Mouse (Mus musculus): ENCODE data around the gene Rbms1. TPM values are rescaled to one million over a fixed set of nuclear protein-coding genes. Genes with fewer than 3 reads are reported as not detected.

Gene Rbms1
- polyA plus RNA-seq, 1 experiment: 16.0 TPM

DNA sequence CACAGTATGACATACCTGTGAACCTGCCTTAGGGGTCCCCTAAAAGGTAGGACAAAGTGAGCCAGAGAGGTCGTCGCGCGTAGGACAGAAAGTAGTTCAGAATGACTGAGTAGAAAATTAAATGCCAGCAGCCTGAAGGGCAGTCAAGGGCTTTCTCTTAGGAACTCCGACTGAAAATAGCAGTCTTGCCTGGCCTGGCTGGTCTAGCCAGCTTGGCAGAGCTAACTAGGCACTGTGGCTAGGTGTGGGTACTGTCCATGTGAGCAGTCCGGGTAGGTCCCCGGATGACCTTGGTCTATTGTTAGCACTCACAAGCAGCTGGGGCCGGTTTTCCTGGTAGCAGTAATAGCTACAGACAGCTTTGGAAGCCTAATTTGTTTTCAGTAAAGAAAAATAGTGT is 242.8 kb downstream of the Rbms1 start:
- DNase-seq (ENCODE audit: extremely low spot score in 1 of 2, low spot score in 1 of 2): no peak

GRCm38 (mm10) chr2:60717348-60717747 is 245.6 kb downstream of the Rbms1 start:
- DNase-seq (ENCODE audit: extremely low spot score in 1 of 2, low spot score in 1 of 2): peak; percentile 16 to 52

GRCm38 (mm10) chr2:60716549-60716948 is 246.4 kb downstream of the Rbms1 start:
- DNase-seq (ENCODE audit: extremely low spot score in 1 of 2, low spot score in 1 of 2): no peak

- DNase-seq (ENCODE audit: extremely low spot score in 1 of 2, low spot score in 1 of 2): no peak
These were observed 247.2 kb downstream of the Rbms1 start for GRCm38 (mm10) chr2:60715771-60716170.

- no peak for DNase-seq (ENCODE audit: extremely low spot score in 1 of 2, low spot score in 1 of 2)
These were observed 248.0 kb downstream of the Rbms1 start for GRCm38 (mm10) chr2:60714971-60715502.

DNA sequence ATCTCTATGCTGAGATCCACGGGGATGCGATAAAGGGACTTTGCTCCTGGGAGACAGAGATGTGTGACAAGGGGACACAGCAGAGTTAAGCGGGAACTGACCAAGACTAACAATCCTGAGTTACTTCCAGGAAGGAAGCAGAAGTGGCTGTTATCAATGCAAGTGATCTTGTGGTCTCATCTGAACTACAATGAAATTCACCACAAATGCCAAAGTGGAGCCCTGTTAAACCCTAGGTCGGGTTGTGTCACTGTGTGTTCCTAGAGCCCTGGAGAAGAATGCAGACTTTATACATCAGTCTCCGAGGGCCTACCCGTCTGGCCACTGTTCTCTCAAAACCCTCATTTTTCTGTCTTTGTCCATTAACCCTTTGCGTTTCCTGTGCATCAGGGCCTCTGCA is 248.5 kb downstream of the Rbms1 start:
- no peak for DNase-seq (ENCODE audit: extremely low spot score in 1 of 2, low spot score in 1 of 2)

DNA sequence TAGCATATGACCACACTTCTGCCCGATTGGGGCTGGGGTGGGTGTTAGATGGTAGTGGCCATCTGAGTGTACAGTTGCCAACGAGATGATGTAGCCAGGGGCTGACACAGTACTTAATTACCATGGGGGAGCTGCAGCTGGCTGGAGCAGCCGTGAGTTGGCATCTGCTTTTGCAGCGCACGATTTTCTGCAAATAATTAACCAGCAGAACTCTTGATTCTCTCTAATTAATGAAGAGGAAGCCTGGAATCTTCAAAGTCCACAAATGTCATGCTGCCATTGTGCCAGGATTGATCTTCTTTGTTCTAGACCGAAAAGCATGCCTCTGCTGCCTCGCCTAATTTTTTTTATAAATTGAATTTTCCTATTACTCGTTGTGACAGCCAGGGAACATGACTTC is 249.1 kb downstream of the Rbms1 start:
- DNase-seq (ENCODE audit: extremely low spot score in 1 of 2, low spot score in 1 of 2): no peak

DNA sequence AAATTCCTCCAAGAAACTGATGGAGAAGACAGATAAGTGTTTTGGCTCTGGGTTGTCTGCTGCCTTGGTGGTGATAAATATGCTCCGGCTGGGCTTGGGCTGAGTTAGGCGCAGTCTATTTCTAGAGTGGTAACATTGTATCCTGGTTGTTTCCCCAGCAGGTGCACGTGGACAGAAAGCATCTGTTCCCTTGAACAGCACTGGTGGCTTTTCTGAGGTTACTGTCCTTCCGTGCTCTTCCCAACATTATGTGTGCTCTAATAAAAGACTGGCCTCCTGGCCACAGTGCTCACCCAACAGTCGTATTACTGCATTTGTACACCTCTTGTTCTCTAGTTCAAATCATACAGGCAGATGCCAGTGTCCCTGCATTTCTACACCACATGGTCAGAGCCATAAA is 250.1 kb downstream of the Rbms1 start:
- no peak for DNase-seq (ENCODE audit: extremely low spot score in 1 of 2, low spot score in 1 of 2)

DNA sequence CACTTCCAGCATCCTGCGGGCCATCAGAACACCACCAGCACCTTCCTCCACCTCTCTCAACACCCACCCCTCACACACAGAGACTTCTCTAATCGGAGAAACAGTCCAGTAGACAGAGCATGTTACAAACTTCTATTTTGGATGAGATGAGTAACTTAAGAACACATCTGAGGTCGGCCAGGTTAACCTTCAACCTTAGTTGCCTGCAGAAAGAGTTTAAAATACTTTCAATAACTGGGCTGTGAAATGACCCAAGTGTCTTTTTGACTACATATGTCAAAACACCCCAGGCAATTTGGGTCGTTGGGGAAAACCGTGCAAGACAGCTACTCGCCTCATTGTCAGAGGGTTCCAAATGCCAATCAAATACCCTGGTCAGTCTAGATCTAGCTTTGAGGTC is 250.5 kb downstream of the Rbms1 start:
- DNase-seq (ENCODE audit: extremely low spot score in 1 of 2, low spot score in 1 of 2): no peak

DNA sequence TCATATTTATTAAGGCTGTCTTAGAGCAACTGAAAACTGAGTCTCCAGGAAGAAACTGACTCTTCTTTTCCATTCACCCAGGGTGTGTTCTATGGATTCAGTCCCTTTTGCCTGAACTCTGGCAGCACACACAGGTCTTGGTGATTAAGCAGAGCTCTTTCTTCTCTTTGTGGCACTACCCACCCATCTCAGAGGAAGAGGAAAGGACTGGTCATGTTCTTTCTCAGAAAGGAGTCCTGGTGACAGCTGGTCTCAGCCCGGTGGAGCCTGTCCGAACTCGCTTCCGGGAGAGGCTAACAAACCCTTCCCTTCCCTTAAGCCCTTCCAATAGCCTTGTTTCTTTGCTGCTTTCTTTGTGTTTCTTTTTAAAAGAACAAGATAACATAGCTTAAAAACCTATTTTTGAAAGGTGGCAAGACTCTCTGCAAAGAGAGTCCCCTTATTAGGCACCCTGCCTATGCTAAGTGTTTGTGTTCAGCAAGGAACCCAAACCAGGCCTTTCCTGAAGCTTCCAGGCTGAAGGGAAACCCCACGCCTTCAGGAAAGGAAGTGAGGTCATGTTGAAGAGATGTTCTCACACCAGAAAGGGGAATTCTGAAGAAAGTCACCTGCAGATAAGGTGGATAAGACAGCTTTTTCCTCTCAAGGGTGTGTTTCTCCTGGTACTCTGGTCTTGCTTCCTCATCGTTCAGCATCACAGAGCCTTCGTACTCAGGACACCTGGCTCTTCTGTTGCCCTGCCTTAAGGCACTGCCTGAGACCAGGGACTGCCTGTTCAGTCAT is 251.7 kb downstream of the Rbms1 start:
- no peak for DNase-seq (ENCODE audit: extremely low spot score in 1 of 2, low spot score in 1 of 2)

- no peak for DNase-seq (ENCODE audit: extremely low spot score in 1 of 2, low spot score in 1 of 2)
These were observed 252.7 kb downstream of the Rbms1 start for GRCm38 (mm10) chr2:60710317-60710716.

DNA sequence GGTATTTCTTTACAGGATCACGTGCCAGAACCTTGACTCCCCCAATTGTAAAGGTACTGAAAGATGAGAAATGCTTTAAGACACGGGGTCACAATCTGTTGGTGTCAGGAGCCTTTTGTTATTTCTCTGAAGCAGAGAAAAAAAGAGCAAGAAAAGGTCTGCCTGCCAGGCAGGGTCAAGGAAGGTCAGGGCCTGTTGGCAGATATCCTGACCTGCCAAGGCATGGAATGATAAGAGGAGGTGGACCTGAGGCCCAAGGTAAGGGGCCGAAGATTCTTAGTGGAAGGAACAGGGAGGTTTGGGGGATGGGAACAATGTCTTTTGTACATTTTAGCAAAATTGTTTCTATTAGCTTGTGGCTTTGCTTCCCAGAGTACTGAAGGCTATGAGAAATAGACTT is 254.3 kb downstream of the Rbms1 start:
- no peak for DNase-seq (ENCODE audit: extremely low spot score in 1 of 2, low spot score in 1 of 2)

GRCm38 (mm10) chr2:60706866-60707265 is 256.1 kb downstream of the Rbms1 start:
- DNase-seq (ENCODE audit: extremely low spot score in 1 of 2, low spot score in 1 of 2): no peak

DNA sequence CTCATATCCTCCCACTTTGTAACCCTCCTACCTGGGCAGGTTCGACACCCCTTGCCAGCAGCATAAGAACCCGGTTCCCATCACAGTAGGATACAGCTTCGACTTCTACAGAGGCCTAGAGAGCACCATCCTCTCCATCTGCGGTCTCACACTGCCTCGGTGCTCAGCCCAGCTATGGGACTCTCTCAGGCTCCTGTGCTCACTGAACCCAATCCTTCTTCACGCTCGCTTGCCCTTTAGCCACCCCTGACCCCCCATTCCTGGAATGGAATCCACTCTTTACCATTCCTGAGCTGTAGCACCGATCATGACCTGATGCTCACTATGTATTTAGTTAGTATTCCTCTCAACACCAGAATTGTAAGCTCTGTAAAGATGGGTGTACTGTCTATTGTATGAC is 257.6 kb downstream of the Rbms1 start:
- no peak for DNase-seq (ENCODE audit: extremely low spot score in 1 of 2, low spot score in 1 of 2)

- DNase-seq (ENCODE audit: extremely low spot score in 1 of 2, low spot score in 1 of 2): no peak
These were observed 259.7 kb downstream of the Rbms1 start for GRCm38 (mm10) chr2:60703315-60703714.

GRCm38 (mm10) chr2:60700956-60701355 is 262.0 kb downstream of the Rbms1 start:
- DNase-seq (ENCODE audit: extremely low spot score in 1 of 2, low spot score in 1 of 2): no peak

Other genes starting within 250 kb of the Rbms1 start
- gene Itgb6, start 240.5 kb downstream of the Rbms1 start, polyA plus RNA-seq (2012; rRNA removed): 0.06 TPM in 1 of 2 replicates, not detected in the other

Data from frontal cortex, adult 2 months (tissue).